Mouse (Mus musculus) layer of hippocampus, postnatal 25 days (tissue): Measurements from ENCODE around the gene Slc22a17. TPM values are rescaled to one million over a fixed set of nuclear protein-coding genes. Genes with fewer than 3 reads are reported as not detected.

Experiments
- DNase-seq, 2 experiments: peaks; one replicate each; pipeline ENCODE4 v3.0.0; 2022; ENCODE audit warnings: mixed read lengths in 2 of 2, low spot score in 1 of 2; ENCODE audit errors: extremely low spot score in 1 of 2
- total RNA-seq, 2 experiments: library from RNA; stranded (reverse); gene quantifications; 2 replicates each; pipeline ENCODE4 v1.2.3; 2021

Gene Slc22a17
- total RNA-seq, 2 experiments from 2014 or later, result 715 to 737 TPM

GRCm38 (mm10) chr14:54903641-54904040, 9.3 kb downstream of the Slc22a17 start:
- DNase-seq, result no peak

DNA sequence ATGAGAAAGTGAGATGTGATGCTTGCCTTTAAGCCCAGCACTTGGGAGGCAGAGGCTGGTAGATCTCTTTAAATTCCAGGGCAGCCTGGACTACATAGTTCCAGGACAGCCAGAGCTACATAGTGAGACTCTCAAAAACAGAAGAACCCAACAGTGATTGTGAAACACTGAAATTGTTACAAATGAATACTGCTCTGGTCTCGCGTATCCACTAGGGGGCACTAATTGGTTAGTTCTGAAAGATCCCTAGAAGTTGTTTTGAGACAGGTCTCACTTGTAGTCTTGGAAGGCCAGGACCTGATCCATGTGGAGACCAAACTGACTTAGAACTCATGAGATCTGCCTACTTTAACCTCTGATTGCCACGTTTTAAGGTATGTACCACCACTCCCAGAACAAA, 12.5 kb downstream of the Slc22a17 start:
- peak in 1 of 2 experiments; percentile 66 for DNase-seq

GRCm38 (mm10) chr14:54897445-54897844, 15.5 kb downstream of the Slc22a17 start:
- no peak for DNase-seq

DNA sequence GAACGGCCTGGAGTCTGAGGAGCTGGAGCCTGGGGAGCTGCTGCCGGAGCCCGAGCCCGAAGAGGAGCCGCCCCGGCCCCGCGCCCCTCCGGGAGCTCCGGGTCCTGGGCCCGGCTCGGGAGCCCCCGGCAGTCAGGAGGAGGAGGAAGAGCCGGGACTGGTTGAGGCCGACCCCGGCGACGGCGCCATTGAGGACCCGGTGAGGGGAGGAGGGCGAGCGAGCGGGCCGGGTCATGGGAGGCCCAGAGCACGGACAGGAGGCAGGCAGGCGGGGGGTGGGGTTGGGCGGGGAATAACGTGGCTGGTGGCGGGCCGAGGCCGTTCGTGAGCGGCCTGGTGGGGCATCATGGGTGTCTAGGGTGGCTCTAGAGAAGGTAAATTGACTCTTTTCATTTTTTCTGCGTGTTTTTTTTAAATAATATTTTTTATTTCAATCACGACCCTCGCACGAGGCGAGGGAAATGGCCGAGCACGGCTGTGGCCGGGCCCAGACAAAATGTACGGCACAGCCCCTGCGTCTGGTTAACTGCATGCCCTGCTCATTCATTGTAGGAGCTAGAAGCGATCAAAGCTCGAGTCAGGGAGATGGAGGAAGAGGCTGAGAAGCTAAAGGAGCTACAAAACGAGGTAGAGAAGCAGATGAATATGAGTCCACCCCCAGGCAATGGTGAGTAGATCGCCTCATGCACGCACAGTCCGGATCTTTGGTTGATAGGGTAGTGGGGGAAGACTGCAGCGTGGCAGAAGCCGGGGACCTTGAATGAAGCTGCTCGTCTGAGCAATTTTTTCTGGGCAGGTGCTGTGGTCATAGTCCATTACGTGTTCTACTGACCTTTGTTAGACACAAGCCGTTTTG, 18.4 kb downstream of the Slc22a17 start:
- DNase-seq, result peak in 1 of 2 experiments; percentile 47

- DNase-seq, result peak; percentile 91 to 97
Observed at GRCm38 (mm10) chr14:54893651-54894181, 19.2 kb downstream of the Slc22a17 start.

DNA sequence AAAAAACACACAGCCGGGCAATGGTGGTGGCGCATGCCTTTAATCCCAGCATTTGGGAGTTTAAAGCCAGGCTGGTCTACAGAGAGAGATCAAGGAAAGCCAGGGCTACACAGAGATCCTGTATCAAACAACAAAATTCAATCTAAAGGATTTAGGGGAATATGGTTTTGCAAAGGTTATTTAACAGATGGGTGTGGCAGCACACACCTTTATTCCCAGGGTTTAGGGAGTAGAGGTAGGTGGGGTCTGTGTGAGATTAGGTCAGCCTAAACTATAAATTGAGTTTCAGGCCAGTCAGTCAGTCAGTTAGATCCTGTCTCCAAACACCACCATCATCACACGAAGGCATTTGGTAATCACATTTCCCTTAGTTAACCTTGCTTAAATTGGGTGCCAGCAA, 20.7 kb downstream of the Slc22a17 start, which contains the start of gene Pabpn1:
Pabpn1 (plus strand) TSS at position 301 of the 400 bp plus-strand sequence.
- no peak for DNase-seq

GRCm38 (mm10) chr14:54885309-54885708, 27.6 kb downstream of the Slc22a17 start:
- DNase-seq, result no peak

DNA sequence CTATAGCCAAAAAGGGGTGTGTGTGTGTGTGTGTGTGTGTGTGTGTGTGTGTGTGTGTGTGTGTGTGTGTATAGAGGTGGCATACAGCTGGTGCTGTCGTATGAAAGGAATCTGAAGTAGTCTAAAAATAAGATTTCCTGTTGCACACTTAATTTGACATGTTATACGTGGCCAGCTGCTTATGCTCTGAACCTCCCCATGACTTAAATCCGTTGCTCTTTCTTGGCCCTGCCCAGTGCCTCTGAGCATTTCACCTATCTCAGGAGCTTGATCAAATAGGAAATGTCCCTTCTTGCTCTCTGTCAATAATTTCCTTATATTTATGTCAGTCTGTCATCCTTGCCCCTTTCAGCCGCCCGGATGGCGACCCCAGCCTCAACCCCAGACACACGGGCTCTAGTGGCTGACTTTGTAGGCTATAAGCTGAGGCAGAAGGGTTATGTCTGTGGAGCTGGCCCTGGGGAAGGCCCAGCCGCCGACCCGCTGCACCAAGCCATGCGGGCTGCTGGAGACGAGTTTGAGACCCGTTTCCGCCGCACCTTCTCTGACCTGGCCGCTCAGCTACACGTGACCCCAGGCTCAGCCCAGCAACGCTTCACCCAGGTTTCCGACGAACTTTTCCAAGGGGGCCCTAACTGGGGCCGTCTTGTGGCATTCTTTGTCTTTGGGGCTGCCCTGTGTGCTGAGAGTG, 28.8 kb downstream of the Slc22a17 start:
- DNase-seq, result no peak

DNA sequence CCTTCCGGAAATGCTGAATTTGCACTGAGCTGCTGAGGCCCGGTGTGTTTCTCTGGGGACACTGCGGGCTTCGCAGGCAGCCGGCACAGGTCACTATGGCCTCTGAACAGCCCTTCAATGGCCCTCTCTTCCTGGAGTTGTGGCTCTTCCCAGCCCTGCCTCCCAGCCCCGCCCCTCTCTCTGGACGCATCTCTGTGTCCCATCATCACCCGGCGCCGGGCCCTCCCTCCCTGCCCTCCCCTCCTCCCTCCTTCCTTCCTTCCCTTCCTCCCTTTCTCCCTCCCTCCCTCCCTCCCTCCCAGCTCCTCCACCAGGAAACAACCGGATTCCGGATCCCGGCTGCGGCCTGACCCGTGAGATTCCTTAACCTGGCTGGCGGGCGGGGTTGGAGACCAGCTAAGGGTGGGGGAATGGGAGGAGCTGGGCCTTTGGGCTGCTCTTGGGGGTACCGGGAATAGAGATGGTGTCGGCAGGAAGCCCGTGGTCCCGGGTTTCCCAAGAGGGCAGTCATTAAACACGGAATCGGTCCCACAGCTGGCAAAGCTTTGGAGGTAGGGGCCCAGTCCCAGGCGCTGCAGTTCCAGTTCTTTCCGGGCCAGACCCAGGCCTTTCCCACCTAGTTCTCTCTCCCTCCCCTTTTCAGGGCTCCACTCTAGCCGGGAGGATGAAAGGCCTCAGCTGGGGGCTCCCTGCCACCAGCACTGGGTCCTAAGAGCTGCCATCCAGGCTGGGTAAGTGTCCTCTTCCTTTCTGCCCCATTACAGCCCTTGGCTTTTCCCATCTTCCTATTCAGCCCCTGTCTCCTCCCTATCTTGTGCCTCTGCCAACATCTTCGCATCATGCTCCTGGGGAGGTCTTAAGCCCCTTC, 29.5 kb downstream of the Slc22a17 start, which contains the start of the genes Bcl2l2 and Gm20521:
Bcl2l2 (plus strand) TSS at position 224 of the 868 bp plus-strand sequence.
Gm20521 (plus strand) TSS at position 288 of the 868 bp plus-strand sequence.
- DNase-seq, result peak; percentile 44 to 60

GRCm38 (mm10) chr14:54877048-54877715, 35.8 kb downstream of the Slc22a17 start, which contains the start of gene Ppp1r3e:
Ppp1r3e (minus strand) TSS chr14:54877550.
- peak; percentile 40 to 57 for DNase-seq

DNA sequence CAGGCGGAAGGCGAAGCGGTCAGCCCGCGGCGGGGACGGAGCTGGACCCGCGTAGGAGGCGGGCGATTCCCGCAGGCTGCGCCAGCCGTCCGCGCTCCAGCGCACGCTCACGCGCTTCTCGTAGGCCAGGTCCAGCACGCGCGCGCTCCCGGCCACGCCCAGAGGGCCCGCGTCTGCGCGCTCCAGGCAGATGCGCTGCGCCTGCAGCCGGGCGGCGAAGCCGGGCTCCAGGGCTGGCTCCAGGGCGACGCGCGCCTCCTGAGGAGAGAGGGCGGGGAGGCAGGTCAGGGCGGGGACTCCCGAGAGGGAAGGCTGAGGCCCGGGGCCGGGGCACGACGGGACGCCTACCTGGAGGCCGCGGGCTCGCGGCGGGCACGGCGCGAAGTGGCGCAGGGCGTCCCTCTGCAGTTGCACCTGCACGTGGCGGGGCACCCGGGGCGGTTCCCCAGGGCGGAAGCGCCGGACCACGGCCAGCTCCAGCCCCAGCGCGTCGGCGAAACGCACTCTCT, 36.3 kb downstream of the Slc22a17 start:
- peak; percentile 77 to 86 for DNase-seq

DNA sequence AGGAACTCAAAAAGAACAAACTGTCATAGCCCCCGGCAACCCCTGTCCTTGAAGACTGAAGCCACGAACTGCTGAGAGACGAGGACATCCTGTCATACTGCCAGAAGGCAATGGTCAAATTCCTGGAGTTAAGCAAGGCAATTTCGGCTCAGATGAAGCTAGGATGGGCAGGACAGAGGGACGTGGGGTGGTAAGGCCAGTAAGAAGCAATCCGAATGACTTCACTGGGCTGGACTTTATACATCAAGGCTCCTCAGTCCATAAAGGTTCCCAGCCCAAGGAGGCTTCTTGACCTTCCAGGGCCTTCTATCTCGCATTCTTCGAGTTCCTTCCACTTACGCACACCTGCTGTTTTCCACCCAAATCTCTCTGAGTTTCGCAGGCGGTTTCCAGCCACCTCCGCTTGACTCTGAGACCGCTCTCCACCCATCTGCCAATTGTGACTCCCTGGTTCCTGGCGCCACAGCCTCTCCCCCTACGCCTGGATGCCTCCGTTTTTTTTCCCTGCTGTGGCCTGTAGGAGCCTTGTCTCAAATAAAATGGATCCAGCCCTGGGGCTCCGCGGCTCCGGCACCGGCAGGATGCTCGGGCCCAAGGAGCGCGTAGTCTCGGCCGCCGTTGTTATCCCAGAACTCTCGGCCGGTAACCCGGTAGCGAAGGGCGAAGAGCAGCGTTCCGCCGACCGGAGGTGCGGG, 36.9 kb downstream of the Slc22a17 start:
- no peak for DNase-seq

DNA sequence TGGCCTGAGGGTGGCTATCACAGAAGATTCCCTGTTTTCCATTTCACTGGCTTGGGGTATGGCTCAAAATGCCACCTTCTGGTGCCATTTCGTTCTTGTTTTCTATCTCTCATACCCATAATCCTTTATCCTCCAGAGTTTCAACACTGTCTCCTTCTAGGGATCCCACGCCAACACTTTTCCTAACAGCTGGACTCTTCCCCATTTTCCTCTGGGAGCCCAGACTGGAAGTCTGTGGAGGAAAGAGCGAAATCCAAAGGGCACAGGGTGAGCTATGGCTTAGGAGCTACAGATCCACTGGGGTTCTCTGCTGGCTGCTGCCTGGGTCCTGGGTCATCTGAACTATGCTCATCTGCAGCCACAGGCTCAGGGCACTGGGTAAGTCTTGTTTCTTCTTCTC, 38.8 kb downstream of the Slc22a17 start:
- DNase-seq, result no peak

DNA sequence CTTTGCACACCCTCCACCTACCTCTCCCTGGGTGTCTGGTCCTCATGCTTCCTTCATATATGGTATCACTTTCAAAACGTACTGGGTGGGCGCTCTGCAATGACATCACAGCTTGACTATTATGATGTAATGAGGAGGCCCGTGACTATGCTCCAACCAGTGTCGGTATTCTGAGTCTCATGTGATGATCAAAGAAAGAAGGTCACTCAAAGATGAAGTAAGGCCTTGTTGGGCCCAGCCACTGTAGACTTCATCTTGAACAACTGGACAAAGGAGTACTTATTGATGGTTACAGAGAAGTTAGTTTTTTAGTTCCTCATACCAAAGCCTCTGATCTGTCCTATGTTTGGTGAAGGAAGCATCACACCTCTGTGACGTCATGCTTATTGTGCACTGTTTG, 42.1 kb downstream of the Slc22a17 start, which contains the start of gene Homez:
Homez (minus strand) TSS at position 101 of the 400 bp plus-strand sequence.
- DNase-seq, result no peak

DNA sequence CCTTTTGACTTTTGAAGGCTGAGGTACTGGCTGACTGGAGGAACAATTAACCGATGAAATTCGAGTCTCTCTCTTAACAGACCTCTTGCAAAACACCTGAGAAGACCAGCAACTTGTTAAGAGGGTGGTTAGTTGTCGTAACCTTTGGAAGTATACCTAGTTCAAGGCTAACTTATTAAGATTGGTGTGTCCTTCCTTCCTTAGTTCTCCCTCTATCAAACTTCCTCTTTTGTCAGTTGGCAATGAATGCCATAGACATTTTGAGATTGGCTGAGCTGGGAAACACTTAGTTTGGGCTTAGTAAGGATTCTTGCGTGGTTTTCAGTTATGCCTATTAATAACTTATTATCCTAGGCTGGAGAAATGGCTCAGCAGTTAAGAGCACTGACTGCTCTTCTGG, 44.9 kb downstream of the Slc22a17 start:
- no peak for DNase-seq

GRCm38 (mm10) chr14:54866936-54867335, 46.0 kb downstream of the Slc22a17 start:
- no peak for DNase-seq

GRCm38 (mm10) chr14:54866268-54866667, 46.7 kb downstream of the Slc22a17 start:
- DNase-seq, result no peak

DNA sequence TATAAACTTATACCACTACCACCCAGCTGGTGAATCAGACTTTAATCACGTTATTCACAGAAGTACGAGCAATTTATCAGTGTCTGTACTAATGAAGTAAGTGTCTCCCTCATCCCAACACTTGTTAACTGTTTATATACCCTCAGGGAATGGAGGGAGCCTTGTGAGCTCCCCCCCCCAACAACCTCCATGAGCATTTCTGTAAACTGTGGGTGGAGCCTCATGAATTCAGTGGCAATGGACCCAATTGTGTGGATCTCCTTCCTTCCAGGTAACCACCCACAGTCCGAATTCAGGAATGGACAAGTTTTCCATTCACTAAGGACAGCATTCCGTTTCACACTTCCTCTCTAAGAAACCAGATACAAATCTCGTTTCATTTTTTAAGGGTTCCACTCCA, 47.3 kb downstream of the Slc22a17 start:
- DNase-seq, result no peak
